Mouse (Mus musculus): ENCODE data around the gene Hmga2. TPM values are rescaled to one million over a fixed set of nuclear protein-coding genes. Genes with fewer than 3 reads are reported as not detected.

The Hmga2 gene
- total RNA-seq, 2 experiments from 2014 or later: 0.38 TPM; not detected in 1

- no peak for ATAC-seq (replicated peaks; ENCODE audit: low FRiP score, poor library complexity, severe bottlenecking)
These were observed 1.2 kb downstream of the Hmga2 start for GRCm38 (mm10) chr10:120475041-120475541.

GRCm38 (mm10) chr10:120474301-120474700 lies 2.0 kb downstream of the Hmga2 start:
- no peak for ATAC-seq (replicated peaks; ENCODE audit: low FRiP score, poor library complexity, severe bottlenecking)

GRCm38 (mm10) chr10:120473218-120473617 lies 3.1 kb downstream of the Hmga2 start:
- no peak for ATAC-seq (replicated peaks; ENCODE audit: low FRiP score, poor library complexity, severe bottlenecking)

- ATAC-seq (replicated peaks; ENCODE audit: low FRiP score, poor library complexity, severe bottlenecking): no peak
These were observed 3.7 kb downstream of the Hmga2 start for GRCm38 (mm10) chr10:120472606-120473005.

GRCm38 (mm10) chr10:120465121-120465520 lies 11.1 kb downstream of the Hmga2 start:
- ATAC-seq (replicated peaks; ENCODE audit: low FRiP score, poor library complexity, severe bottlenecking): no peak

GRCm38 (mm10) chr10:120461769-120462168 lies 14.5 kb downstream of the Hmga2 start:
- ATAC-seq (replicated peaks; ENCODE audit: low FRiP score, poor library complexity, severe bottlenecking): no peak

- ATAC-seq (replicated peaks; ENCODE audit: low FRiP score, poor library complexity, severe bottlenecking): no peak
These were observed 15.0 kb downstream of the Hmga2 start for GRCm38 (mm10) chr10:120461301-120461700.

- no peak for ATAC-seq (replicated peaks; ENCODE audit: low FRiP score, poor library complexity, severe bottlenecking)
These were observed 17.4 kb downstream of the Hmga2 start for GRCm38 (mm10) chr10:120458866-120459265.

- ATAC-seq (replicated peaks; ENCODE audit: low FRiP score, poor library complexity, severe bottlenecking): no peak
These were observed 26.5 kb downstream of the Hmga2 start for GRCm38 (mm10) chr10:120449661-120450284.

GRCm38 (mm10) chr10:120446799-120447198 lies 29.5 kb downstream of the Hmga2 start:
- no peak for ATAC-seq (replicated peaks; ENCODE audit: low FRiP score, poor library complexity, severe bottlenecking)

GRCm38 (mm10) chr10:120446206-120446605 lies 30.1 kb downstream of the Hmga2 start:
- no peak for ATAC-seq (replicated peaks; ENCODE audit: low FRiP score, poor library complexity, severe bottlenecking)

GRCm38 (mm10) chr10:120444463-120445070 lies 31.7 kb downstream of the Hmga2 start:
- ATAC-seq (replicated peaks; ENCODE audit: low FRiP score, poor library complexity, severe bottlenecking): no peak

GRCm38 (mm10) chr10:120443757-120444311 lies 32.4 kb downstream of the Hmga2 start:
- no peak for ATAC-seq (replicated peaks; ENCODE audit: low FRiP score, poor library complexity, severe bottlenecking)

- ATAC-seq (replicated peaks; ENCODE audit: low FRiP score, poor library complexity, severe bottlenecking): no peak
These were observed 35.0 kb downstream of the Hmga2 start for GRCm38 (mm10) chr10:120441254-120441653.

GRCm38 (mm10) chr10:120434433-120434832 lies 41.8 kb downstream of the Hmga2 start:
- no peak for ATAC-seq (replicated peaks; ENCODE audit: low FRiP score, poor library complexity, severe bottlenecking)

GRCm38 (mm10) chr10:120433463-120433815 lies 42.8 kb downstream of the Hmga2 start:
- no peak for ATAC-seq (replicated peaks; ENCODE audit: low FRiP score, poor library complexity, severe bottlenecking)

GRCm38 (mm10) chr10:120432731-120433462 lies 43.4 kb downstream of the Hmga2 start:
- ATAC-seq (replicated peaks; ENCODE audit: low FRiP score, poor library complexity, severe bottlenecking): no peak

- no peak for ATAC-seq (replicated peaks; ENCODE audit: low FRiP score, poor library complexity, severe bottlenecking)
These were observed 44.2 kb downstream of the Hmga2 start for GRCm38 (mm10) chr10:120432081-120432480.

GRCm38 (mm10) chr10:120431435-120431834 lies 44.8 kb downstream of the Hmga2 start:
- ATAC-seq (replicated peaks; ENCODE audit: low FRiP score, poor library complexity, severe bottlenecking): no peak

- ATAC-seq (replicated peaks; ENCODE audit: low FRiP score, poor library complexity, severe bottlenecking): no peak
These were observed 45.8 kb downstream of the Hmga2 start for GRCm38 (mm10) chr10:120430422-120430821.
